Comparison of ENCODE assay signal across 17 mouse cellular contexts in the genomic region with DNA sequence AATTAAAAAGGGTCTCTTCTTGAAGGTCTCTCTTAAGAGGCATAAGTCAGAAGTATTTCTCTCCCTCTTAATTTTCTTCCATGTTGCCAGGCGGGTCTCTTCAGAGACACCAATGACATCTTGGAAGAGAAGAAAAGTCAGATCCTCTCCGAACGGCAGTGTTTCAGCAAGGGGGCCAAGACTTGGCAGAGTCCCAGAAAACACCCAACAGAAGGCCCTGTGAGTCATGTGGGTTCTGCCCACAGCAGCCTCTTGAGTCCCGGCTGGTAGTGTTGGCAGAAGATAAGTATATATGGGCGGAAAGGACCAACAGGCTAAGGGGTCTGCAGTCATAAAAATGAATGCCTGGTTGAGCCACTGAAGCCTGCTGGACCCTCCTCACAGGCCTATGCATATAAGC. TPM values are rescaled to one million over a fixed set of nuclear protein-coding genes. Genes with fewer than 3 reads are reported as not detected.
A peak's percentile ranks its signal among the peaks of the same experiment; 100 is the strongest.
DNase-seq lines count a peak whose midpoint lies in the region; ATAC-seq and TF ChIP-seq lines count a peak whose summit lies in the region.
"Had no signal": no experiment of that assay in that cellular context is flagged by ENCODE, and none has a peak within 500 bp of the region (broad histone marks: within the 10 kb centered on the region; RNA-seq: fewer than 3 reads in every experiment).

No protein-coding gene starts in this region.

- H3K27me3 ChIP-seq in heart, embryonic 16.5 days (ENCODE audit: control insufficient read depth, insufficient read depth, low read length): no peaks in the 10 kb centered on the region
- no peaks in the 10 kb centered on the region for H3K27me3 ChIP-seq in lung, postnatal 0 days (replicated peaks; ENCODE audit: insufficient read depth, low read length)
- H3K27me3 ChIP-seq: forebrain, embryonic 15.5 days; heart, embryonic 13.5 days; neural tube, embryonic 12.5 days had no signal

- no peak for TF ChIP-seq CTCF in lung, postnatal 0 days (IDR thresholded peaks at IDR 0.05)

- no peak for DNase-seq in heart, adult 8-10 months (ENCODE audit: low spot score)
- DNase-seq in lung, postnatal 0 days (ENCODE audit: low spot score): peak; percentile 74
- DNase-seq in lung, postnatal 36 days: no peak
- DNase-seq in MN1 (ENCODE audit: low spot score): peak; percentile 71
- peak; percentile 57 for DNase-seq in lung, postnatal 10 days
- no peak for DNase-seq in urinary bladder, adult 18-20 months (ENCODE audit: low spot score in 2 of 2)
- DNase-seq in ovary, postnatal 10 days (ENCODE audit: low spot score): no peak
- DNase-seq: cerebellum, postnatal 36 days; gastrocnemius, postnatal 10 days; liver; thymus, postnatal 14 days had no signal

- no peak overlapping the region for H3K4me3 ChIP-seq in heart, embryonic 16.5 days (ENCODE audit: low read length)
- no peak overlapping the region for H3K4me3 ChIP-seq in lung, postnatal 0 days (ENCODE audit: low read depth, low read length)
- H3K4me3 ChIP-seq: forebrain, embryonic 15.5 days; heart, embryonic 13.5 days; neural tube, embryonic 12.5 days had no signal

- peaks cover 6% of the 10 kb centered on the region for H3K4me1 ChIP-seq in heart, embryonic 16.5 days (ENCODE audit: control insufficient read depth, insufficient read depth, low read length)
- no peaks in the 10 kb centered on the region for H3K4me1 ChIP-seq in lung, postnatal 0 days (ENCODE audit: insufficient read depth, low read depth, low read length)
- H3K4me1 ChIP-seq: forebrain, embryonic 15.5 days; neural tube, embryonic 12.5 days had no signal

- H3K9me3 ChIP-seq in heart, embryonic 16.5 days (replicated peaks; ENCODE audit: control insufficient read depth, low read length): no peaks in the 10 kb centered on the region
- no peaks in the 10 kb centered on the region for H3K9me3 ChIP-seq in lung, postnatal 0 days (ENCODE audit: low read length)
- H3K9me3 ChIP-seq: forebrain, embryonic 15.5 days; heart, embryonic 13.5 days; neural tube, embryonic 12.5 days had no signal

- H3K27ac ChIP-seq in heart, embryonic 16.5 days (ENCODE audit: low read length): no peak overlapping the region; the same call in 1 of the 2 replicates
- no peak overlapping the region for H3K27ac ChIP-seq in lung, postnatal 0 days (ENCODE audit: low read length)
- H3K27ac ChIP-seq: forebrain, embryonic 15.5 days; heart, embryonic 13.5 days; kidney, postnatal 0 days; neural tube, embryonic 12.5 days had no signal

- H3K4me2 ChIP-seq in heart, embryonic 16.5 days (ENCODE audit: low read depth, low read length): no peak overlapping the region
- H3K4me2 ChIP-seq in lung, postnatal 0 days (replicated peaks; ENCODE audit: low read depth, low read length): 0 out of 2 replicates have a peak overlapping the region, but pooled peaks have one; percentile 27
- H3K4me2 ChIP-seq: forebrain, embryonic 15.5 days; heart, embryonic 13.5 days; neural tube, embryonic 12.5 days had no signal

- no peak overlapping the region for H3K9ac ChIP-seq in heart, embryonic 16.5 days (ENCODE audit: low read length)
- no peak overlapping the region for H3K9ac ChIP-seq in lung, postnatal 0 days (replicated peaks; ENCODE audit: low read depth)
- H3K9ac ChIP-seq: forebrain, embryonic 15.5 days; heart, embryonic 13.5 days; neural tube, embryonic 12.5 days had no signal

- WGBS in heart, embryonic 16.5 days: 36% methylated on average over 5 of the region's 5 CpGs
- WGBS in lung, postnatal 0 days: 30% methylated on average over 5 of the region's 5 CpGs

- no peak for TF ChIP-seq EP300 in lung, postnatal 0 days (IDR thresholded peaks at IDR 0.05)

- ATAC-seq in heart, embryonic 16.5 days (replicated peaks; ENCODE audit: extremely low read depth, insufficient read depth, low FRiP score): peak; percentile 72
- peak; percentile 70 for ATAC-seq in lung, postnatal 0 days
- ATAC-seq: forebrain, embryonic 15.5 days; inflammation-experienced regulatory T-cells, adult 6 months had no signal

- H3K36me3 ChIP-seq in heart, embryonic 16.5 days (ENCODE audit: control insufficient read depth, insufficient read depth): no peaks in the 10 kb centered on the region
- no peaks in the 10 kb centered on the region for H3K36me3 ChIP-seq in lung, postnatal 0 days (ENCODE audit: insufficient read depth, low read length)
- H3K36me3 ChIP-seq: forebrain, embryonic 15.5 days had no signal

RNA-seq across cellular contexts. Expression of gene Wdfy1, which starts 30.9 kb away (rescaled TPM):
- 30.0 and 38.5 TPM in 2 replicates for polyA plus RNA-seq in heart, embryonic 16.5 days (2015; fragmentation: Nextera tagmentation; extraction: Ambion mirVana)
- total RNA-seq in heart, adult 8-10 months (2022): 10 to 100 TPM; 14.7 to 17.5 (median 16.2) TPM
- polyA plus RNA-seq in lung, postnatal 0 days (2015; fragmentation: Nextera tagmentation; extraction: Ambion mirVana): 57.0 and 63.1 TPM in 2 replicates

RNA-seq across cellular contexts. Expression of gene Mrpl44, which starts 31.0 kb away (rescaled TPM):
- 52.8 and 57.5 TPM in 2 replicates for polyA plus RNA-seq in heart, embryonic 16.5 days (2015; fragmentation: Nextera tagmentation; extraction: Ambion mirVana)
- 10 to 100 TPM; 69.6 to 73.3 (median 72.1) TPM for total RNA-seq in heart, adult 8-10 months (2022)
- 37.3 and 38.7 TPM in 2 replicates for polyA plus RNA-seq in lung, postnatal 0 days (2015; fragmentation: Nextera tagmentation; extraction: Ambion mirVana)

RNA-seq across cellular contexts. Expression of gene Serpine2, which starts 54.1 kb away (rescaled TPM):
- polyA plus RNA-seq in heart, embryonic 16.5 days (2015; fragmentation: Nextera tagmentation; extraction: Ambion mirVana): 91.0 and 106 TPM in 2 replicates
- 10 to 100 TPM; 16.6 to 24.1 (median 21.8) TPM for total RNA-seq in heart, adult 8-10 months (2022)
- 271 and 276 TPM in 2 replicates for polyA plus RNA-seq in lung, postnatal 0 days (2015; fragmentation: Nextera tagmentation; extraction: Ambion mirVana)

Comparison
In these comparisons a context has a peak if more than half of its experiments do, and no peak if none do; other contexts are left out.
1. DNase-seq: peak in lung, postnatal 0 days (single experiment), MN1 (single experiment) and lung, postnatal 10 days (single experiment); none in heart, adult 8-10 months (single experiment), lung, postnatal 36 days (single experiment), urinary bladder, adult 18-20 months (0 of 2) and ovary, postnatal 10 days (single experiment).